Mouse (Mus musculus) lung, adult 2 months (tissue): ENCODE measurements around the gene Nt5c. TPM values are rescaled to one million over a fixed set of nuclear protein-coding genes. Genes with fewer than 3 reads are reported as not detected.

ENCODE experiments used
- DNase-seq: peaks from one replicate; pipeline ENCODE4 v3.0.0; 2022
- H3K4me1 ChIP-seq: fragments of 200-500 bp; 2 replicates; pipeline ENCODE4 v1.6.1; 2011; ENCODE audit warnings: low read length; ENCODE audit not compliant: control insufficient read depth, insufficient read depth
- H3K4me3 ChIP-seq: fragments of 200-500 bp; replicated peaks from 2 replicates; pipeline ENCODE3; 2011; ENCODE audit warnings: low read depth, mild to moderate bottlenecking, control low read depth, low read length; ENCODE audit errors: extremely low read depth
- CTCF ChIP-seq: fragments of 200-500 bp; IDR thresholded peaks from 2 replicates; pipeline ENCODE4 v1.5.1; 2011; ENCODE audit warnings: mild to moderate bottlenecking, low read length, control low read depth; ENCODE audit not compliant: insufficient read depth
- POLR2A ChIP-seq: fragments of 200-500 bp; IDR thresholded peaks from 2 replicates; pipeline ENCODE4 v1.6.1; 2011; ENCODE audit warnings: low read depth, mild to moderate bottlenecking, control low read depth, low read length, borderline replicate concordance; ENCODE audit errors: extremely low read depth
- WGBS: fragments of 180-500 bp; shearing (Covaris S2); methylation state at CpG from one replicate; pipeline ENCODE4 v1.1.7; 2018; 5-methylcytosine and 5-hydroxymethylcytosine counted together
- polyA plus RNA-seq: library from polyadenylated mRNA; depleted of rRNA; stranded (reverse); fragments of >200 nt; gene quantifications from 2 replicates; pipeline ENCODE4 v1.2.3, GENCODE M21; 2012

The Nt5c gene
- polyA plus RNA-seq, 1 experiment: 54.9 TPM

- Histone ChIP-seq H3K4me1 (peaks cover 12% of the 10 kb centered on the region), H3K4me3 (peak within 1 kb of the TSS; percentile 98)
- peak; percentile 94 for DNase-seq
- WGBS: 1% methylated on average over 26 of the region's 26 CpGs
- TF ChIP-seq POLR2A (peak; percentile 59; the same call in 1 of the 2 replicates), CTCF (no peak)
Measured at GRCm38 (mm10) chr11:115475025-115475757, 16.5 kb downstream of the Nt5c start, which contains the start of gene Armc7. Armc7 (plus strand) TSS chr11:115475667.

- TF ChIP-seq CTCF (peak; percentile 97), POLR2A (peak; percentile 27; the same call in 1 of the 2 replicates)
- WGBS: 10% methylated on average over 15 of the region's 15 CpGs
- Histone ChIP-seq H3K4me3 (no peak overlapping the region), H3K4me1 (peaks cover 12% of the 10 kb centered on the region)
- DNase-seq: peak; percentile 94
Measured at GRCm38 (mm10) chr11:115473626-115474275, 17.9 kb downstream of the Nt5c start.

- no peak overlapping the region for H3K4me3 ChIP-seq
- peaks cover 12% of the 10 kb centered on the region for H3K4me1 ChIP-seq
- 63% methylated on average over 7 of the region's 7 CpGs for WGBS
- DNase-seq: no peak
- TF ChIP-seq CTCF: no peak
- TF ChIP-seq POLR2A: no peak
Measured at GRCm38 (mm10) chr11:115472183-115472582, 19.5 kb downstream of the Nt5c start.

- DNase-seq: no peak
- WGBS: 57% methylated on average over 4 of the region's 4 CpGs
- no peak overlapping the region for H3K4me3 ChIP-seq
- TF ChIP-seq CTCF (no peak), POLR2A (no peak)
- H3K4me1 ChIP-seq: no peaks in the 10 kb centered on the region
Measured at GRCm38 (mm10) chr11:115467217-115467618, 24.4 kb downstream of the Nt5c start.

GRCm38 (mm10) chr11:115464851-115465250, 26.8 kb downstream of the Nt5c start:
- 79% methylated on average over 8 of the region's 8 CpGs for WGBS
- no peaks in the 10 kb centered on the region for H3K4me1 ChIP-seq
- TF ChIP-seq CTCF (no peak), POLR2A (no peak)
- DNase-seq: no peak
- no peak overlapping the region for H3K4me3 ChIP-seq

- Histone ChIP-seq H3K4me1 (no peaks in the 10 kb centered on the region), H3K4me3 (no peak overlapping the region)
- DNase-seq: no peak
- WGBS: 62% methylated on average over 11 of the region's 11 CpGs
- no peak for TF ChIP-seq POLR2A
- TF ChIP-seq CTCF: no peak
Measured at GRCm38 (mm10) chr11:115463397-115463796, 28.3 kb downstream of the Nt5c start.

- TF ChIP-seq CTCF (no peak), POLR2A (no peak)
- no peak for DNase-seq
- WGBS: 69% methylated on average over 16 of the region's 16 CpGs
- no peaks in the 10 kb centered on the region for H3K4me1 ChIP-seq
- H3K4me3 ChIP-seq: no peak within 1 kb of the TSS
Measured at GRCm38 (mm10) chr11:115462243-115462891, 29.3 kb downstream of the Nt5c start, which contains the start of gene Slc16a5. Slc16a5 (plus strand) TSS chr11:115462474.

GRCm38 (mm10) chr11:115461846-115462242, 29.8 kb downstream of the Nt5c start:
- WGBS: 67% methylated on average over 5 of the region's 5 CpGs
- H3K4me1 ChIP-seq: no peaks in the 10 kb centered on the region
- TF ChIP-seq CTCF (no peak), POLR2A (no peak)
- no peak overlapping the region for H3K4me3 ChIP-seq
- no peak for DNase-seq

GRCm38 (mm10) chr11:115460976-115461375, 30.7 kb downstream of the Nt5c start:
- Histone ChIP-seq H3K4me1 (no peaks in the 10 kb centered on the region), H3K4me3 (no peak overlapping the region)
- no peak for DNase-seq
- TF ChIP-seq CTCF: no peak
- TF ChIP-seq POLR2A: no peak
- 33% methylated on average over 8 of the region's 8 CpGs for WGBS
